Mouse (Mus musculus) heart, adult 2 months (tissue): ENCODE measurements around the gene 9030025P20Rik. TPM values are rescaled to one million over a fixed set of nuclear protein-coding genes. Genes with fewer than 3 reads are reported as not detected.
"Not testable (repeated sequence)": the region's sequence is repeated elsewhere in the genome, so short reads cannot be mapped to it uniquely, and the experiment has no call there.

ENCODE experiments used
- DNase-seq, 2 experiments: peaks; one replicate each; pipeline ENCODE4 v3.0.0; 2021
- H3K27ac ChIP-seq: fragments of 200-600 bp; 2 replicates; pipeline ENCODE4 v1.8.1; 2022
- H3K27me3 ChIP-seq: fragments of 200-500 bp; 2 replicates; pipeline ENCODE4 v1.6.1; 2012; ENCODE audit warnings: mild to moderate bottlenecking, low read length, inconsistent platforms, mixed read lengths; ENCODE audit not compliant: control insufficient read depth, insufficient read depth
- H3K36me3 ChIP-seq: fragments of 200-500 bp; 2 replicates; pipeline ENCODE4 v1.6.1; 2012; ENCODE audit warnings: low read length, inconsistent platforms; ENCODE audit not compliant: control insufficient read depth, insufficient read depth
- H3K4me1 ChIP-seq: fragments of 200-500 bp; 2 replicates; pipeline ENCODE4 v1.6.1; 2011; ENCODE audit warnings: low read length; ENCODE audit not compliant: control insufficient read depth, insufficient read depth
- H3K4me3 ChIP-seq: fragments of 200-600 bp; 2 replicates; pipeline ENCODE4 v1.8.1; 2022
- H3K79me2 ChIP-seq: fragments of 200-500 bp; replicated peaks from 2 replicates; pipeline ENCODE4 v1.6.1; 2012; ENCODE audit warnings: mild to moderate bottlenecking, inconsistent platforms, low read length, moderate library complexity, mixed read lengths; ENCODE audit not compliant: control insufficient read depth, insufficient read depth
- H3K9ac ChIP-seq: fragments of 200-500 bp; 2 replicates; pipeline ENCODE4 v1.6.1; 2012; ENCODE audit warnings: low read depth, mild to moderate bottlenecking, control low read depth, inconsistent platforms, low read length, mixed read lengths
- WGBS: fragments of 180-500 bp; shearing (Covaris S2); methylation state at CpG from one replicate; pipeline ENCODE4 v1.1.7; 2018; 5-methylcytosine and 5-hydroxymethylcytosine counted together
- intact Hi-C: fragments of 180-260 bp; cut with DNase I; formaldehyde crosslinking; loops from one replicate; pipeline ENCODE4 v1.15.1; 2025
- polyA plus RNA-seq: library from polyadenylated mRNA; depleted of rRNA; stranded (reverse); fragments of >200 nt; gene quantifications from 2 replicates; pipeline ENCODE4 v1.2.3, GENCODE M21; 2012
- total RNA-seq, 2 experiments: library from RNA; stranded (reverse); gene quantifications; 2 replicates each; pipeline ENCODE4 v1.2.3; 2021

The 9030025P20Rik gene
- total and polyA plus RNA-seq, 3 experiments = 2.0 to 6.4 (median 2.7) TPM

- H3K4me3 ChIP-seq, H3K36me3 ChIP-seq, H3K27ac ChIP-seq, intact Hi-C loops, H3K4me1 ChIP-seq, H3K9ac ChIP-seq, H3K27me3 ChIP-seq, DNase-seq, H3K79me2 ChIP-seq: not testable (repeated sequence)
- no CpG with 5 or more reads among the region's 98 CpGs for WGBS
These were observed 14.4 kb downstream of the 9030025P20Rik start for GRCm38 (mm10) chr17:14992522-14993138.

GRCm38 (mm10) chr17:14993139-14993832 lies 15.0 kb downstream of the 9030025P20Rik start:
- H3K4me3 ChIP-seq, H3K36me3 ChIP-seq, DNase-seq, H3K79me2 ChIP-seq, intact Hi-C loops, H3K9ac ChIP-seq, H3K4me1 ChIP-seq, H3K27ac ChIP-seq, H3K27me3 ChIP-seq: not testable (repeated sequence)
- no CpG with 5 or more reads among the region's 47 CpGs for WGBS

GRCm38 (mm10) chr17:14994140-14994539 lies 15.9 kb downstream of the 9030025P20Rik start:
- H3K36me3 ChIP-seq, H3K4me1 ChIP-seq, H3K27ac ChIP-seq, H3K9ac ChIP-seq, H3K4me3 ChIP-seq, H3K79me2 ChIP-seq, H3K27me3 ChIP-seq, intact Hi-C loops, DNase-seq: not testable (repeated sequence)
- WGBS = no CpG with 5 or more reads among the region's 5 CpGs

GRCm38 (mm10) chr17:15000047-15000446 lies 21.8 kb downstream of the 9030025P20Rik start:
- H3K27ac ChIP-seq, intact Hi-C loops, H3K27me3 ChIP-seq, H3K4me3 ChIP-seq, DNase-seq, H3K4me1 ChIP-seq, H3K36me3 ChIP-seq, H3K79me2 ChIP-seq, H3K9ac ChIP-seq: not testable (repeated sequence)
- no CpG with 5 or more reads among the region's 4 CpGs for WGBS

- intact Hi-C loops, H3K4me3 ChIP-seq, DNase-seq, H3K4me1 ChIP-seq, H3K9ac ChIP-seq, H3K27ac ChIP-seq, H3K79me2 ChIP-seq, H3K36me3 ChIP-seq, H3K27me3 ChIP-seq: not testable (repeated sequence)
- WGBS = no CpG with 5 or more reads among the region's 3 CpGs
These were observed 30.8 kb downstream of the 9030025P20Rik start for GRCm38 (mm10) chr17:15009088-15009487.

- H3K27ac ChIP-seq, H3K79me2 ChIP-seq, H3K36me3 ChIP-seq, H3K4me1 ChIP-seq, H3K9ac ChIP-seq, H3K4me3 ChIP-seq, DNase-seq, intact Hi-C loops, H3K27me3 ChIP-seq: not testable (repeated sequence)
- no CpG with 5 or more reads among the region's 60 CpGs for WGBS
These were observed 31.6 kb downstream of the 9030025P20Rik start, which contains the start of gene Gm3435 for GRCm38 (mm10) chr17:15009706-15010413. Gm3435 (plus strand) TSS chr17:15010176.

GRCm38 (mm10) chr17:15021503-15022220 lies 43.4 kb downstream of the 9030025P20Rik start:
- 85% methylated on average over 3 of the region's 3 CpGs for WGBS
- H3K27me3 ChIP-seq, H3K4me3 ChIP-seq, intact Hi-C loops, H3K79me2 ChIP-seq, H3K27ac ChIP-seq, H3K36me3 ChIP-seq, H3K4me1 ChIP-seq, H3K9ac ChIP-seq: not testable (repeated sequence)
- peak; percentile 37 to 57 for DNase-seq

GRCm38 (mm10) chr17:15023878-15024492 lies 45.7 kb downstream of the 9030025P20Rik start:
- H3K4me1 ChIP-seq, H3K4me3 ChIP-seq, H3K79me2 ChIP-seq, H3K36me3 ChIP-seq, intact Hi-C loops, H3K9ac ChIP-seq, H3K27me3 ChIP-seq, DNase-seq, H3K27ac ChIP-seq: not testable (repeated sequence)
- WGBS = no CpG with 5 or more reads among the region's 97 CpGs
